Mouse (Mus musculus) left cerebral cortex, adult 18-20 months (tissue): ENCODE results near the gene Dupd1. TPM values are rescaled to one million over a fixed set of nuclear protein-coding genes. Genes with fewer than 3 reads are reported as not detected.

Experiments
- DNase-seq, 2 experiments: peaks; one replicate each; pipeline ENCODE4 v3.0.0; 2021 to 2022; ENCODE audit warnings: low spot score in 2 of 2, mixed read lengths in 1 of 2
- total RNA-seq, 2 experiments: library from RNA; stranded (reverse); gene quantifications; 2 replicates each; pipeline ENCODE4 v1.2.3; 2021

Dupd1 gene
- total RNA-seq, 2 experiments from 2014 or later = 0.66 TPM; not detected in 1

DNA sequence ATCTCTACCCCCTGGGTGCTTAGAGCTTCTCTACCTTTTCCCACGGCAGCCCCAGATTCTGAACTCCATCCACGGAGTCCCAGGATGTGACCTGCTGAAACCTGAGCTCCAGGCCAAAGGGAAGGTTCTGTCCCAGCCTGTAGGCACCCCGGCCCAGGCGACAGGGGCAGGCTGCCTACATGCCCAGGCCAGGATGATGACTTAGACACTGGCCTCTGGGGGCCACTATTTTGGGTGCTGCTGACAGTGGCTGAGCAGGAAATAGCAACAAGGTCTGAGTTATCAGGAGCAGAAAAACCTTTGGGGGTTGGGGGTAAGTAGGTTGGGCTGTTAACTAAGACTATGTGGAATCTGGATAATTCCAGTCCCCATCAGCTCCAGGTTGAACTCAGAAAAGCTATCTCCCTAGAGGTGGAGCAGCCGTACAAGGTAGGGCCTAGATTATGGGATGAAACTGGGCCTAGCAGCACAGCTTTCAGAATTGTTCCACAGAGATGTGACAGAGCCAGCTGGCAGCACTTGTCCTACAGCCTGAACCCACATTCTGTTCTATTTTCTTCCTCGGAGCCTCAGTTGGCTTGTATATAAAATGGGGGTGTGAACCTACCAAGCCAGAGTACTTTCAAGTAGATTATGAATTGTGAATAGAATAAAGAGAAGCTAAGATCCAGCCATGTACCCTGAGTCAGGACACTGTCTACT is 14.8 kb upstream of the Dupd1 start:
- DNase-seq = peak; percentile 28 to 67

DNA sequence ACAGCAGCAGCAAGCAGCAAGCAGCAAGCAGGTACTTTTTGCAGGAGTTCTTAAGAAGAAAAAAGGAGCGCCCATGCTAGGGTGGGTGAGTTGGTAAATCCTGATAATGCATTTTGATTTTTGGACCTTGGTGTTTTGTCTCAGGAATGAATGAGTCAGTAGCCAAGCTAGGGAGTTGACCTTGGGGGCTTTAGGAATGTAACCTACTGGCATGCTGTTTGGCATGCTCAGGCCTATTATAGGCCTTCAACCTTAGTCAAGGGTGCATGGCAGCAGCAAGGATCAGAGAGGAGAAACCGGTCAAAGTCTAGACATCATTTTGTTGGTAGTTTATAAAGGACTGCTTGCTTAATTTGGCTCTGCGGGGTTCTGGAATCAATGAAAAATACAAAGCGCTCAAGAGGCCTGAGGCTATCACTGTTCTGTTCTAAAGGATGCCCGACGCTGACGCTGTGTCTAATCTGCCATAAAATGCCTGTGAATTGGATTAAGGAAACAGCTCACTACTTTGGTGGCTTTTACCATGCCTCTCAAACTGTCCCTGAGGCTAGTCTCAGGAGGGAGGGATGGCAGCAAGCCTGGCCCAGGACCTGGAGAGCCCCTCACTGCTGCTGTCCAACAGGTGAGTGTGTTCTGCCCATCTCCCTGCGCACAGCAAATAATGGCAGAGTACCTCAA is 7.8 kb upstream of the Dupd1 start:
- DNase-seq = no peak

DNA sequence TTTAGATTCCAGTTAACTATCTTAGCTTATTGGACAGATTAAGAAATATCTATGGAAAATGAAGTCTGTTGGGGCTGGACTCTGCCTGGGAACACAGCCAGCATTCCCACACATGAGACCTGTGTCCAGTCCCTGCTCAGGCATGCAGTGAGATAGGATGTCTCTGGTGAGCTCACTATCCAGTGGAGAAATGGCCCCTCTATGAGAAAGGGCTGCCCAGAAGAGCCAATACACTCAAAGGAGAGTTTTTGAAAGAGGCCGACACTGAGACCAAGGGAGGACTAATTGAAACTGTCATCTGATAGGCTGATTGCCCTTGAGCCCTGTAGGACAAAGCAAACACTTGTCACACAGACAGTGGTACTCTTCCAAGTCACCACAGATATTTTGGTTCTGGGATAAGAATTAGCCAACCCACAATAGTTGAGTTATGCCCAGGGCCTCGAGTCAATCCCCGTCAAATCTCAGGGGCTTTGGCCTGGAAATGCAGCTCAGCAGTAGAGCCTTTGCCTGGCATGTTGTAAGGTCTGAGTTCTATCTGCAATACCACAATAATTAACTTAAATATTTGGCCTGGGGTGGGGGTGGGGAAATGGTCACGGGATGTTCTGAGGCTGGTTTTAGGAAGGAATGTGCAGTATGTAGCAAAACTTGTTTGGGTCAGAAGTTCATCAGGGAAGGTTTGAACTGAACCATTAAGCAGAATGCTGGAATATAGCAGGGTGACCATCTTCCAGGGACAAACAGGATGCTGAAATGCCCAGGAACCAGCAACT is 6.2 kb upstream of the Dupd1 start:
- no peak for DNase-seq

DNA sequence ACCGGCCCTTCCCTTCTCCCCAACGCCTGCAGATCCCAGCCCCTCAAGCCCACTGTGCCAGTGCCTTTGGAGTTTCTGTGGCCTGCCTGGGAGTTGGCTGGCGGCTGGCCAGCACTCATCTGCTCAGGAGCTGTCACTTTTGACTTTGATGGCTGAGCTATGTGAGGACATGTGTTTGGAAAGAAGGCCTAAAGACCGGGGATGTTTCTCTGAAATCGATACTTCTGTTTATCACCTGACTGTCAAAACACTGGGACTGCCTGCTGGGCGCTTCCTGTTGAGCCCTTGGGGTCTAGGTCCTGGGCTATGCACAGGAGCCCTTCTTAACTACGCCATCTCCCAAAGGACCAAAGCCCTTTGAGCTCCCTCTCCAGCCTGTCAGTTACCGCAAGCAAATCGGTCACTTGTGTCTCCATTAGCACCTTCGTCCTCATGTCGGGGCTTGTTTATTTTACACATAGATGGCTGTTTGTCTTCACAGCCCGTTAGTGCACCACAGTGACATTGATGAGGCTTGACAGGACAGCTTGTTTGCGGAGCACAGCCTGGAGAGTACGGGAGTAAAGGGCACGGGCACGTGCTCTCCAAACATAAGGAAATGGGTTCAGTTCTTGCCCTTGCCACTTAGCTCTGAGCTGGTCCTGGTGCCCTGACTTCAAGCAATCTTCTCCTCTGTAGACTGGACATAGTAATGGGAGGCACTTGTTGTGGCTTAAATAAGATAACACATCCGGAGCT is 5.4 kb upstream of the Dupd1 start:
- DNase-seq = no peak

DNA sequence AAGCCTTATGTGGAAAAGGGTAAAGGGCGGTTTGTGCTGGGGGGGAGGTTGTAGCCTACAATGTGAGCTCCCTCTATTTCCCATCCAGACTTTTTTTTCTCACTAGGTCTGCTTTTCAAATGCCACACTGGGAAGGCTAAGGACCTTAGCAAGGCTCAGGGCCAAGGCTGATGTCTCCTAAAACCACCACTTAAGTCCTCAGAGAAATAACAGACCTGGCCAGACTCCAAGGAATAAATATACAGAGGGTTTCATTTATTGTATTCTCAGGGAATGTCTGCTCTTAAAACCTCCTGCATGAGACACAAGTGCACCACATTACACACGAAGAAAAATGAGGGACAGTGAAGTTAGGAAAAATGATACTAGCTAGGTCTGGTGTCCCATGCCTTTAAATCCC is 3.1 kb downstream of the Dupd1 start:
- DNase-seq = no peak

DNA sequence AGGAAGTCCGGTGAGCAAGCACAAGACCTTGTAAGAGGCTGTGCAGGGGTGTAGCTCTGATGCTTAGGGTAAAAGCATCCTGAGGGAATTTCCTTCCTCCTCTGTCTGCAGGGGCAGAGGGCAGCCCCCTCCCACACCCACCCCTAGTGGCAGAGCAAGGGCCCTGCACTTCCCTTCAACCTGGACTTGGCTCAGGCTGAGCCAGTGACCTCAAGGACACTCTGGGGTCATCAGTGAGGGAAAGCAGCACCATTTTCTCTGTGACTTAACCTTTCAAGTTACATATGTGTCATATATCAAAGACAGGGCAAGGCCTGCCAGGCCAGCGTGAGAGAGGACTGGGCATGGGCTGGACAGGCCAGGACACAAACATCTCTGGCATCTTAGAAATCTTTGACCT is 4.8 kb downstream of the Dupd1 start:
- no peak for DNase-seq

DNA sequence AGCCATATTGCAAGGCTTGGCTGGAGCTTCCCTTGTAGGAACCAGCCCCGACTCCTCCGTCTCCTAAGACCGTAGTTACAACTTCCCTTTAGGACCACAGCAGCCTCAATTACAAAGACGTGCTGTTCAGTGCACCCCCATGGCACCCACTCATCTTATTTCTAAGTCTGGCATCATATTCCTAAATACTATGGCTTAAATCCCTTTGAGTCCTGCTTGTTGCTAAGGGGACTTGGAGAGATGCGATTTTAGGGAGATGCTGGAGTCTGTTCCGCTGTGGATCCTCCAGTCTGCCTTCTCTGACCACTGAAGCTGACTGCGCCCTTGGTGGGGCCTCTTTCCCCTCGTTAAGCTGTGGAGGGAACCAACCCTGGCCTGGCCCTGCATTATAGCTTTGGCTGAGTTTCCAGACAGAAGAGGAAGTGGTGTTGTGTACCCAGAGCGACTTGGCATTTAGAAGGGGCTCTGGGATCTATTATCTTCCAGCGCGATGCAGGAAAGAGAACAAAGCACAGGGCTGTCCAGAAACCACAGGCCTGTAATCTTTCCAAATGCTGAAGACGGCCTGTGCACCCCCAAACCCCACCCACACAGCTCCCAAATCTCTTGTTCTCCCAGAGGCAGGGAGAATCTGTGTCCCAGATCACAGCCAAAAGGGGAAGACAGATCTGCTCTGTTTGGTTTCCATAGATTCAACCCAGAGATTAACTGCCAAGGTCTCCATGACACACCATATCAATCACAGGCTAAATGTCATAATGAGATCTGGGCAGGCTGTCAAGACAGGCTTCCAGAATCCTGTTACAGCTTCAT is 7.4 kb downstream of the Dupd1 start:
- DNase-seq = peak; percentile 24 to 53

DNA sequence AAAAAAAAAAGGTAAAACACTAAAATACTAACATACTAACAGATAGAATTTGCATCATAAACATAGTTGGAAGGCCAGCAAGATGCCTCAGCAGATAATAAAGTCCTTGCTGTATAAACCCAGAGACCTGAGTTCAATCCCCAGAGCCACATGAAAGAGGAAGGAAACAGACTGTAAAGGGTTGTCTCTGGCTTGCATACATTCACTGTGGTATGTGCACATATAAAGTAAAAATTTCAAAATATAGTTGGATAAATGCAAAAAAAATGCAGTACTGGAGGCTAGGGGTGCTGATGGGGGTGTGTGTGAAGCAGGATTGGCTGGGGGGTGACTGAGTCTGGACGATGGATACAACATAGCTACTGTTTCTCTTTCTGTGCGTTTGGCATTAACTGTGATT is 8.9 kb downstream of the Dupd1 start:
- DNase-seq = no peak

DNA sequence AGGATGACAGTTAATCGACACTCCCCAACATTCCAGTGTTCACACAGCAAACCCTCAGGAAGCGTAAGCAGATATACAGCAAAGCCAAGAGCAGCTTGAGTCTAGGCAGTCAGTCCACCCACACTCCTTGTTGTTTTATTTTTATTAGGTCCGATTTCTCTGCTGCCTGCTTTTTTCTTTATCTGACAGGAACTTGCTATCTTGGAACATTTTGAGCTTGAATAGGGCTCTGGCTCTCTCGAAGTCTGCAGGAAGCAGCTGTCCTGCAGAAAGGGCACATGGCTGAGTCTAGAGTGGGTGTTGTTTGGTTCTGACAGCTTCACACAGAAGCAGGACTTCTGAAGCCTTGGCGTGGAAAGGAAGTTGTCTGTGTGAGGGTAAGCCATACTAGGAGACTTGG is 11.1 kb downstream of the Dupd1 start:
- DNase-seq = no peak

DNA sequence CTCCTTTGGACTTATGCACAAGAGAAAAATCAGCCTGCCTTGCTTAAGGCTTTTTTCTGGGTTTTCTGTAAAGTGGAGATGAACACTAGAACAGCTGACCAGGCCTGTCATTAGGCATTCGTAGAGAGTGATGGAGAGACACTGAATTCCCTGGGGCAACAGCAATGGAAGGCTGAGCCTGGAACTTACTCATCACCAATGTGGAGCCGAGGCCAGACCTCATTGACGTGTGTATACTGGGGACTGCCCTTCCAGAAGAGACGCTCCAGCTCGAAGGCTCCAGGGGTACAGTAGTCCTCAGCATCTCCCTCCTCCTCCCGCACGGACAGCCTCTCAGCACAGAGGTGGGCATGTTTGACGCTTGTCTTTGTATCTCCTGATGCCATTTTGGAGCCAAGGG is 11.7 kb downstream of the Dupd1 start:
- no peak for DNase-seq

DNA sequence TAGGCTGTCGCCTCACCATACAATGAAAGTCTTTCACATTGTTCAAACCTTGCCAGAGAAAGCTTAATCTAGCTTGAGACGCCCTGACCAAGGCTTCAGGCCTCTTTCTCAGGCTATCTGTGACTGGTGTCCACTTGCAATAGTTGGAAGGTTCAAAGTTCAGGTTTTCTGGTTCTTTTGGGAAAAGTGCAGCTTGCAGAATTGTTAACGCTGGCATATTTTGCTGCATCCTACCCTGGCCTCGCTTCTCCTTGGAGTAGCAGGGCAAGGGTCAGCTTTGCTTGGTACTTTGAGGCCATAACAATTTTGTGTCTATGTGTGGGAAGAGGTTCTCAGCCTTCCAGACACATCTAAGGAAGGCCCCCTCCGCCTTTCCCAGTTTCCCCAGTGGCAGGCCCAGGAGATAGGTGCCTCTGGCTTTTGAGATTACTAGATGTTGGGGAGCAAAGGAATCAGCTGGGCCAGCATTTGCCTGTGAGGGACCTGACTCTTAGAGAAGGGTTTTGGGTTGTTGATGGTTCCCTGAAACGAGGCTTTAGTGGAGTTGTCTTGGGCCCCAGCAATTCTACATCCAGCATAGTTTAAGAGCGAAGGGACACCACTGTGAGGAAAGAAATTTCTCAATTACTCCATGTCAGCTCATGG is 18.1 kb downstream of the Dupd1 start:
- DNase-seq = no peak

DNA sequence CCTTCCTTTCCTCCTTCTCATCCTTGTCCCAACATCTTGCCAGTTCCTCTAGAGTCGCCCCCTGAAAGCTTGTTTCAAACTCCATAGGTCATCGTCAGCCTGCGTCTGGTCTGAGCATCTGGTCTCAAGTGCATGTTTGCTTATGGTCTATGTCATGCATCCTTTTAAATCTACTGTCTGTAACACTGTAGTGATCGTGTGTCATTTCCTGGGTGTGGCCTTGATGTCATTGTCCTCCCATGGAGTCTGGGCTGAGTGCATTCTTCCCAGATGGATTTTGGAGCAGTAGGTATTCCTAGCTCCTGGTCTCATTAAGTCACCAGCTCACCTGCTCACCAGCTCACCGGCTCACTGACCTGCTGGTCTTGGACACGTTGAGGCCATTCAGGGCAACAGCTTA is 19.4 kb downstream of the Dupd1 start:
- DNase-seq = no peak

DNA sequence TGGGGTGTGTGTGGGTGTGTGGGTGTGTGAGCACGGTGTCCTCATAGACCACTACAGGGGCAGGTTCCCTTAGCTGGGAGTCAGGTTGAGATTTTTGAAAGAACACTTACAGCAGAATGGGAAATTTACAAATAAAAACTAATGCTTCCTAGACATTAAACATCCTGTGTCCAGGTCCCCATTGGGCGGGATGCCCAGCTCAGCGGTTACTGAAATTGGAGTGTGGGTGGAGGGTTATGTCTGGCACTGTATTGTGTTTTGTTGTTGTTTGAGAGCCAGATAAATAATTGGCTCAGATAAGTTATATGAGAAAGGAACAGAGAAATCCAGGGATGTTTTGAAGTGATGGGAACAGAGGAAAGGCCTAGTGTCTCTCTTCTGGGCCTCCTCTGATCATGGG is 23.3 kb downstream of the Dupd1 start:
- DNase-seq = no peak

DNA sequence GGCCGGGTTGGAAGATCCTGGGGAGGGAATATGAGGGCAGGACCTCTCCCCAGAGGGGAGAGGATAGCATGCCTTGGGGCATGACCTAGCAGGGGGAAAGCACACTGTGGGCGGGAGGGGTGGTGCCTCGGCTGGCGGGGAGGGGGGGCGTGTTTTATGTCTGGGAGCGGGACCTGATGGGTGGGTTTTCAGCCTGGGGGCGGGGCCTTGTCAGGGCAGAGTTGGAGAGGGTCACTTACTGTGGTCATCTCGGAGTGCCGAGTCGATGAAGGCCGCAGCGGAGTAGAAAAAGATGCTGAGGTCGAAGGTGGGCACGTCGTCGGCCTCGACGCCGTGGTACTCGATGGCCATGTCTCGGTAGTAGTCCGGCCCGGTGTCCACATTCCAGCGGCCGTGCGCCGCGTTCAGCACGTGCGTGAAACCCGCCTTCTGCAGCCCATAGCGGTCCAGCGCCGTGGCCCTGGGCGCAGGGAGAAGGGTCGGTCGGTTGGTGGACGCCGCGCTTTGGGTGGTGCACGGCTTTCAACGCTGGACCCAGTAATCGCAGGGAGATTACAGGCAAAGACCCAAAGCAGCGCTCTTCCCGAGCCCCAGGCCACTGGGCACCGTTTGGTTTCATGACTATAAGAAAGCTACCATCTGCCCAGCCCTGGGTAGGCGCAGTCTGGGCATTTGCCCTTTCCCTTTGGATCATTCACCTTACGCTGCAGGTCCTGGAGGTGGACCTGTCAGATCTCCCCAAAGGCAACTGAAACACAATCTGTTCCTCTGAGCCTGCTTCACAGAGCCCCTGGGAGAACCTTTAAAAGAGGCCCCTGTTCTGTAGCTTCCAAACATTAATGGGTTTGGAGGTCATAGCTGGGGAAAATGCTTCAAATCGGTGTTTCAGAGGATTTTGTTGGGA is 27.7 kb downstream of the Dupd1 start:
- DNase-seq = no peak

DNA sequence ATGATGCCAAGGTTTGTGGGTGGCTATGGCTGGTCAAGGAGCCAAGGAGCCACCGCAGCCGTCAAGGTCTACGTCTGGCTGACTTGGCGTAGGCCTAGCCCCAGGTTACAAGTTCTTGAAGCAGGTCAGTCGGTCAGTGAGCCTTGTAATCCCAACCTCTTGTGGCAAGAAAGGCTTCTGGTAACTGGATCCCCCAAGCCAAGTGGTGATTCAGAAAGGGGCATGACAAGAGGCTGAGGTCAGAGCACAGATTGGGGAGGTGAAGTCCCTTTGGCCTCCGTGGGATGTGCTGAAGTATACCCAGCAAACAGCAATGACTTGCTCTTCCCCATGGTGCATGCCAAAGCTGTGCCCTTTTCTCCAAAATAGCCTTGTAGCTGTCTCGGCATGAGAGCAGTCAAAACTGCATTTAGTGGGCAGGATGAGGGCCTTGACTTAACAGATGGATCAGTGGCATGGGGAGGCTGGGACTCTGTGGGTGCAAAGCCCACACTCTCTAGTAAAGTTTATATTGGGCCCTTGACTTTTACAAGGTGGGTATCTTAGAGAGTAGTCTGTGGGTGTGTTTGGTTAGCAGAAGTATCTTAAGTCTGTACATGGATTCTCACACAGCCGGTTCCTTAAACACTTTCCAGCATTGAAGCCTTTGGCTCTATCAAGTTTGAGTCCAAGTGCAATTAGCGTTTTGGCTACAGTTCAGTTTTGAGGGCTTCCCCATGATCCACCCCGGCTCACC is 28.8 kb downstream of the Dupd1 start:
- DNase-seq = no peak

DNA sequence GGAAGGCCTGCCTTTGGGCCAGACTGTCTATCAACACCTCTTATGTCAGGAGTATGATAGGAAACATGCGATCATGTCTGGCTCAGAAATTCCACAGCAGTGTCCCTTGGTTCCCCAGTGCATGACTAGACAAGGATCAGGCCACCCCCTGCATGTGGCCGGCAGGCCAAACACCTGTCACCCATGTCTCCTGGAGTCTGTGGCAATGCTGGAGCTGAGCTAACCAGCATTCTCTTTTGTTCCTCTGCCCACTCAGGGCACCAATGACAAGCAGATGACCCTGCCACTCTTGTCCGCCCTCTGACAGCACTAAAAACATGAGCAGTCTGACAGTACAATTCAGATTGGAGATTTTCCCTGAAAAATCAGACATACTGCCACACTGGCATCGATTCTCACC is 30.5 kb downstream of the Dupd1 start:
- DNase-seq = no peak

DNA sequence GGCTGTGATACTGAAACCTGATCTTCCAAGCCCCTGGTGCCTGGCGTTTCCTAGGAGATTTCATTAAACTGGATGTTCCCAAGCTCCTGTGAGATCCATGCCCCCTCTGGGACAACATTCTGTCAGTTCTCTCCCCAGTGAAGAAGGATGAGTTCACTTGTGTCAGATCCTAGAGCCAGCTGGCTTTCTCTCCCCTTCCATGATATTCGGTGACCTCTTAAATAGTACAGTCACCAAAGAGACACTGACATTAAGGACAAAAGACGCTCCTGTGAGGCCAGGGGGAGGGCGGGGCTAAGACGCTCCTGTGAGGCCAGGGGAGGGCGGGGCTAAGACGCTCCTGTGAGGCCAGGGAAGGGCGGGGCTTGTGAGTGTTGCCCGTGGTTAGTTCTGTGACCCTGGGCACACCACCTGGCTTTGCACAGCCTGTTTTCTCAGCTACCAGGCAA is 31.7 kb downstream of the Dupd1 start:
- DNase-seq = no peak

DNA sequence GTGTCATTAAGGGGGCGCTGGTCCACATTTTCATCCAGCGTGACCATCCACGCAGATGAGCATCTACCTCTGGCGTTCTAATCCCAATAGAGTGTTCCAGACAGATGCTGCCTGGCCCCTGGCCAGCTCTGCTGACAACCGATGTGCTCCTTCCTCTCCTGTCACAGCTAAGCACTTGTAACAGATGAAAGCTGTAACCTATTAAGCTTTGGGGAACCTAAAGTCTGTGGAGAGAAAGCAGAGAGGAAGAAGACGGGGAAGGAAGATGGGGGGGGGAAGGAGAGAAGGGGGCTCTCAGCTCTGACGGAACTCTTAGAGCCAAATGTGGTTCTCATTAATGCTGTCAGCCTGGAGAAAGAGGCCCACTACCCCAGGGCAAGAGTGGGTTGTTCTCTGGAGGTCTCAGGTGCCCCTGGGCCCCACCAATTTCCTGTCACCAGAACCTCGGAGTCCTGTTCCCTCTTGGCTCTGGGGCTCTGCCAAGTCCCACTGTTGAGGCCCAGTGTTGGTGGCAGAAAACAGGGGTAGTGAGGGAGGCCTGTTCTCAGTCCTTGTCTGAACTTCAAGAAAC is 34.7 kb downstream of the Dupd1 start:
- DNase-seq = no peak
